Mouse (Mus musculus): ENCODE data around the gene Ptges3. TPM values are rescaled to one million over a fixed set of nuclear protein-coding genes. Genes with fewer than 3 reads are reported as not detected.

Ptges3 gene
- polyA plus RNA-seq, 1 experiment from 2014 or later = 594 TPM

DNA sequence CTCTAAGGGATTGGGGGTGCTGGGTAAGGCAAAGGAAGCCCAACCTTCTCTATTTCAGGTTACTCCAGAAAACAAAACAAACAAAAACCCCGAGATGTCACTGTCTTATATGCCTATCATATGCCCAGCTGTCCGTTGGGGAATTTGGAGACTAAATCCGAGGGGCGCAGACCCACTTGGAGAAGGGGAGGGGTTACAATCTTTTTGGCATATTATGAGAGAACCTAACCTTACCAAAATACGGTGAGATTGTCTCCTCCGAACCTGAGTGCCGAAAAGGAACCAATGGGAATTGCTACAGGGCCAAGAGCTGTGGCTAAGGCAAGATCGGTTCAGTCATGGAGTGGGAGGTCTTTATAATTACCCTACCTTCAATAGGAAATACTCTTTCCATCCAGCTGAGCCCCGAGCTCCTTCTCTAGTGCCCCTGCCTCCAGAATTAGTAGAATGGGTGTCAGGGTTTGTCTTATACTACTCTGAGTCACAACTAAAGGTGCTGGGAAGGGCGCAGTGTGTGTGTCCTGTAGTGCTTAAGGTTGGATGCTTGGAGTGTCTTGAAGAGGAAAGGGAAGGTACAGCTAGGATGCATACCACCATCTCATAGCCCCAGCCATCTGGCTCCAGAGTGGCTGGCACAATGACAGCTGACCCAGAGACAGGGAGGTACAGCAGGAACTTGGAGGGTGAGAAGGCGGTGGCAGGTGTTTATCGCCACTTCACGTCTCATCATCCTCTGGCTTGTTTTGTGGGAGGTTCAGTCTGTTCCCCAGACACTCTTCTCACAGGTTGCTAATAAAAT, 34.9 kb downstream of the Ptges3 start:
- ATAC-seq (ENCODE audit: insufficient number of reproducible peaks, insufficient read depth, low FRiP score, low TSS enrichment, low read depth) = no peak
- H3K4me2 ChIP-seq = peak overlapping the region; percentile 85
- H3K27me3 ChIP-seq = no peaks in the 10 kb centered on the region
- 29% methylated on average over 13 of the region's 13 CpGs for WGBS
- no peaks in the 10 kb centered on the region for H3K9me3 ChIP-seq
- H3K4me1 ChIP-seq (replicated peaks) = peaks cover 52% of the 10 kb centered on the region
- H3K27ac ChIP-seq = peak overlapping the region; percentile 92
- H3K36me3 ChIP-seq = peaks cover 18% of the 10 kb centered on the region
- H3K4me3 ChIP-seq (replicated peaks) = peak overlapping the region; percentile 85
- peak overlapping the region; percentile 82 for H3K9ac ChIP-seq (replicated peaks)

DNA sequence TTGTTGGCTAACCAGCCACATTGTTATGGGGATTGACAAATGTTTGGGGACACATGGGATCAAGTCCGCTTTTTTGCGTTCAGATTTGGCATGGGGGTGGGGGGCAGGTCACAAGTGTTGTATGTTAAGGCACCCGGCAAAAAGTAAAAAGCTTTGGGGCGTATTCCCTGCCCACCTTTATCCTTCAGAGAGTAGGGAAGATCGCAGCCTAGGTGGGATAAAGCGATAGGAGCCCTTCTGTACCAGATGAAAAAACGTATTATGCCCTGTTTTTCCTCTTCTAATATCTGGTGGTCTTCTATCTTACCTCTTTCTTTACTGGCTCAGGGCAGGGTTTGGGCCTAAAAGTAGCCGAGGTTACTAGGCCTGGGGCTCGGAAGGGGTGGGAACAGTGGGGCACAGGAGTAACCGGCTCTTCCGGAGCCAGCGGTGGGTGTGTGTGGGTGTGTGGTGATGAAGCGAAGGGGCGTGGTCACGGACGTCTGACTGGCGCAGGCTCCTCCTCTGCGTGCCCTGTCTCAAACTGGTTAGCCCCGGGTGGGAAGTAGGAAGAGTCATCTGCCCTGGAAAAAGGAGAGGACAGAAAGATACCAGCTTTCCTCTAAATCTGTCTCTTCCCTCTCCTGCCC, 35.7 kb downstream of the Ptges3 start:
- H3K9ac ChIP-seq (replicated peaks) = peak overlapping the region; percentile 27; the same call in 1 of the 2 replicates
- H3K4me3 ChIP-seq (replicated peaks) = peak overlapping the region; percentile 85
- H3K36me3 ChIP-seq = peaks cover 10% of the 10 kb centered on the region
- peak overlapping the region; percentile 45 for H3K27ac ChIP-seq
- WGBS = 14% methylated on average over 19 of the region's 19 CpGs
- peaks cover 52% of the 10 kb centered on the region for H3K4me1 ChIP-seq (replicated peaks)
- peak; percentile 34; the same call in 1 of the 2 replicates for ATAC-seq (ENCODE audit: insufficient number of reproducible peaks, insufficient read depth, low FRiP score, low TSS enrichment, low read depth)
- no peaks in the 10 kb centered on the region for H3K27me3 ChIP-seq
- H3K9me3 ChIP-seq = no peaks in the 10 kb centered on the region
- H3K4me2 ChIP-seq = peak overlapping the region; percentile 85

DNA sequence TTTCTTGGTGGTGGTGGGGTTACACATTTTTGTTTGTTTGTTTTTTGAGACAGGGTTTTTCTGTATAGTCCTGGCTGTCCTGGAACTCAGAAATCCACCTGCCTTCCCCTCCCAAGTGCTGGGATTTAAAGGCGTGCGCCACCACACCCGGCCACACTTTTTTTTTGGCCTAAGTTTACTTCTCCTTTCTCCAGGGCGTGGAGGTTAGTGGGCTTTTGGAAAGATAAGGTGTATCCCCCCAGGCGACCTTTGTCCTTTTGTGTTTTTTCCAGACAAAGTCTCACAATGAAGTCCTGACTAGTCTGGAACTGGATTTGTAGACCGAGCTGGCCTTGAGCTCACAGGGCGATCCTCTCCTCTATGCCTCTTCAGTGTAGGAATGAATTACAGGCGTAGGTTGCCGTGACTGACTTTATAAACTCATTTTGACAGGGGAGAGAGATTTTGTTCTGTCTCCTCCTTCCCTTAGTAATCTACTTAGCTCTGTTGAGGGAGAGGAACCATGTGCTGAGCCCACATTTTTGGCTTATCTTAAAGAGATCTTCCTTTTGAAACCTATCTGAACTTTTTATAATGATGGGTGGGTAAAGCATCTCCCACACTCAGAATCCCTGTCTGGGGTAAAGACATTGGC, 36.4 kb downstream of the Ptges3 start:
- Histone ChIP-seq H3K4me1 (replicated peaks) (peaks cover 52% of the 10 kb centered on the region), H3K4me3 (replicated peaks) (peak overlapping the region; percentile 85; the same call in 1 of the 2 replicates), H3K27ac (peak overlapping the region; percentile 45), H3K9me3 (no peaks in the 10 kb centered on the region), H3K36me3 (peaks cover 4% of the 10 kb centered on the region), H3K9ac (replicated peaks) (no peak overlapping the region), H3K4me2 (peak overlapping the region; percentile 85), H3K27me3 (no peaks in the 10 kb centered on the region)
- ATAC-seq (ENCODE audit: insufficient number of reproducible peaks, insufficient read depth, low FRiP score, low TSS enrichment, low read depth) = no peak
- 38% methylated on average over 9 of the region's 9 CpGs for WGBS

DNA sequence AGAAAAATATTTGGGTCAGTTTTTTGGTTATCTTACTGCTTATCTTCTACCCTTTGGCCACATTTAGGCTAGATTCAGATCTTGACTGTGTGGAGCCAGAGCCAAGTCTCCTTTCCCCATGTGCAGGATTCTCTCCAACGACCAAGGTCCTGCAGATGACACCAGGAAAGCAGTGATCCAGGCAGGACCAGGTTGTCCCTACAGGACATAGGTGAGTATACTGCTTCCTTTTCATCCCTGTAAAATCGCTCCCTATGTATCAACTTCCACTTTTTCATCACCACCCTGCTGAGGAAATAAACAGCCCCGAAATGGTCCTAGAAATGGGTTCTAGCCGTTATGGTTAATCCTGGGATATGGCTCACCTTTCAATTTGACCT, 37.5 kb downstream of the Ptges3 start:
- no peak overlapping the region for H3K27ac ChIP-seq
- 0 out of 2 replicates have a peak, but pooled peaks cover 4% of the 10 kb centered on the region for H3K36me3 ChIP-seq
- 17% methylated on average over 4 of the region's 4 CpGs for WGBS
- peaks cover 46% of the 10 kb centered on the region for H3K4me1 ChIP-seq (replicated peaks)
- H3K4me3 ChIP-seq (replicated peaks) = peak overlapping the region; percentile 100
- ATAC-seq (ENCODE audit: insufficient number of reproducible peaks, insufficient read depth, low FRiP score, low TSS enrichment, low read depth) = no peak
- H3K27me3 ChIP-seq = no peaks in the 10 kb centered on the region
- H3K9ac ChIP-seq (replicated peaks) = no peak overlapping the region
- no peaks in the 10 kb centered on the region for H3K9me3 ChIP-seq
- peak overlapping the region; percentile 85 for H3K4me2 ChIP-seq

DNA sequence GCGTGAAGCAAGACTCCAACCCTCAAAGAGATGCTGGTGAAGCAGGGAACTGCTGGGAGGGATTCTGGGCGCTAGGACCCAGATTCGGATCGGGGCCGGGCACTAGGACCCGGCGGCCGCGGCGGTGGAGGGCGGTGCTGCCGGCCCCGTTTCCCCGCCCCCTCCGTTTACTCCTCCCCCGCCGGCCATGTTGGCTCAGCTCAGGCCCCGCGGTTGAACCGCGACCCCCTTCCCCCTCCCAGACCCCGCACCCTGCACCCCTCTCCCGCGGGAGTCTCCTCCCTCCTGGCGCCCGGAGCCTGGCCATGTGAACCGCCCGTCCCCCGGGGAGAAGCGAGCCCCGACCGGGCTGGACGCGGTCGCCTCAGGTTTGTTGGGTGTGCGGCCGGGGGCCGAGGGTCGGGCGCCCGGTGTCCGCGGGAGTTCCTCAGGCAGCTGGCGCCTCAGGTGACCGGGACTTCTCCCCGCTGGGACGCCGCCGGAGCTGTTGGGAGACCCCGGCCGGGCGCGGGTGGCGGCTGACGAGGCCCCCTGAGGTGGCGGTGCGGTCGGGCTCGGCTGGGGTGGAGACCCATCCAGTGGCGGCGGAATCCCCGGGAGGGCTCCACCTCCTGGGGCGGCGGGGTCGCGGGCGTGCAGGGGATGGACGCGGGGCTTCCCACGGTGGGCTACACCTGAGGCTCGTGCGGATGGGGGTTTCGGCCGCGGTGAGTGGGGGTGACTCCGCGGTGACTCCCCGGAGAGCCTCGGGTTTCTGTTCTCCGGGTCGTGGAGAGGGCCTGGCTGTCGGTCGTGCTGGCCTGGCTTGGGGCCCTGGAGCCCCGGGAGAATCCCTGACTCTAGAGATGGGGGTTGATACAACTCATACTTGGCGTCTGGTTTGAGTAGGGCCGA, 38.2 kb downstream of the Ptges3 start:
- peak overlapping the region; percentile 93 for H3K9ac ChIP-seq (replicated peaks)
- H3K9me3 ChIP-seq = no peaks in the 10 kb centered on the region
- no peaks in the 10 kb centered on the region for H3K27me3 ChIP-seq
- H3K4me2 ChIP-seq = peak overlapping the region; percentile 85
- peak overlapping the region; percentile 82 for H3K27ac ChIP-seq
- WGBS = under 1% methylated on average over 73 of the region's 86 CpGs
- peak overlapping the region; percentile 100 for H3K4me3 ChIP-seq (replicated peaks)
- H3K4me1 ChIP-seq (replicated peaks) = peaks cover 40% of the 10 kb centered on the region
- ATAC-seq (ENCODE audit: insufficient number of reproducible peaks, insufficient read depth, low FRiP score, low TSS enrichment, low read depth) = peak; percentile 73
- H3K36me3 ChIP-seq = 0 out of 2 replicates have a peak, but pooled peaks cover 4% of the 10 kb centered on the region

DNA sequence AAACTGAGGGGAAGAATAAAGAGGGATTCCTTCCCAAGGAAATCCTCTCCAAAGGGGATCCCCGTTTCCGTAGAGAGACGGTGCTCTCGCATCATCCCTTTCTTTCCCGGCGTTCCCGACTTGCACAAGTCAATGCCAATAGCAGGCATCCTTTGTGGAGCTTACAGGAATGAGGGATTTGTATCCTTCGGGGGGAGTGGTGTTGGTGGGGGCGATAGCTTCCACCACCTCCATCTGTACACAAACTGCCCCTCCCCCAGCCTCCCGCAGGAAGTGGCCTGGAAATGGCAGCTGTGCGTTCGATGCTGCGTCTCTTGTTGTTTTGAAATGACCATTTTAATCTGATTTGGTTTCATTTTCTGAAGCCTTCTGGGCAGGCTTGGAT, 38.8 kb downstream of the Ptges3 start:
- ATAC-seq (ENCODE audit: insufficient number of reproducible peaks, insufficient read depth, low FRiP score, low TSS enrichment, low read depth) = no peak
- 0 out of 2 replicates have a peak, but pooled peaks cover 4% of the 10 kb centered on the region for H3K36me3 ChIP-seq
- peak overlapping the region; percentile 82 for H3K27ac ChIP-seq
- no peaks in the 10 kb centered on the region for H3K27me3 ChIP-seq
- peak overlapping the region; percentile 85 for H3K4me2 ChIP-seq
- 0% methylated on average over 13 of the region's 13 CpGs for WGBS
- peak overlapping the region; percentile 93 for H3K9ac ChIP-seq (replicated peaks)
- no peaks in the 10 kb centered on the region for H3K9me3 ChIP-seq
- peak overlapping the region; percentile 100 for H3K4me3 ChIP-seq (replicated peaks)
- peaks cover 35% of the 10 kb centered on the region for H3K4me1 ChIP-seq (replicated peaks)

DNA sequence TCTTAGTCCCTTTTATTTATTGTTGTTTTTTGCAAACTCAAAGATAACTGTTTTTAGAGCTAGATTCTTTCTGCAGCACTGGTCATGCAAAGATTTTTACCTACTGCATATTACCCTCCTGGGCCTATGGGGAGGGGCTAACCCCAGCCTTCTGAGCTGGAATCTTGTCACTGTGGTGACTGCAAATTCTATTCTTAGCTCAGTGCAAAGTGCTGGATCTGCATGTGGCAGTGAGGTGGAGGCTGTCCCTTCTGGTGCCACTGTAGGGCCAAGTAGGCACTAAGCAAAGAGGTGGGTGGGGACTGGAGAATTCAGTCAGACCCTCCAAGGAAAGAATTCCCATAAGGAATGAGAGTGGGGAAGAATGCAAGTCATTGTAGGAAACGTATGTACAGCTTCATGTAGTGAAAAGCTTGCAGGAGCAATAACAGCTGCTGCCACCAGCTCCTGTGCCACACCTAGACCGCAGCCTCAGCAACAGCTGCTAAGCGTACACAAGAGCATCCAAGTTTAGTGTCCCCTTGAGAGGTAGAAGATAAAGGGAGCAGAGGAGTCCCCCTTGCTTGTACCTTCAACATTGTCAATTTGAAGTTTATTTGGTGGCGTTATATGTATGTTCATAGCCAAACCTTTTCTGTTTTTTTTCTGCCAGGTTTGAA, 51.5 kb downstream of the Ptges3 start:
- Histone ChIP-seq H3K4me1 (replicated peaks) (no peaks in the 10 kb centered on the region), H3K36me3 (peaks cover 68% of the 10 kb centered on the region), H3K4me3 (replicated peaks) (no peak overlapping the region), H3K4me2 (no peak overlapping the region), H3K27me3 (no peaks in the 10 kb centered on the region), H3K27ac (no peak overlapping the region), H3K9me3 (no peaks in the 10 kb centered on the region), H3K9ac (replicated peaks) (no peak overlapping the region)
- WGBS = 90% methylated on average over 4 of the region's 4 CpGs
- ATAC-seq (ENCODE audit: insufficient number of reproducible peaks, insufficient read depth, low FRiP score, low TSS enrichment, low read depth) = no peak

DNA sequence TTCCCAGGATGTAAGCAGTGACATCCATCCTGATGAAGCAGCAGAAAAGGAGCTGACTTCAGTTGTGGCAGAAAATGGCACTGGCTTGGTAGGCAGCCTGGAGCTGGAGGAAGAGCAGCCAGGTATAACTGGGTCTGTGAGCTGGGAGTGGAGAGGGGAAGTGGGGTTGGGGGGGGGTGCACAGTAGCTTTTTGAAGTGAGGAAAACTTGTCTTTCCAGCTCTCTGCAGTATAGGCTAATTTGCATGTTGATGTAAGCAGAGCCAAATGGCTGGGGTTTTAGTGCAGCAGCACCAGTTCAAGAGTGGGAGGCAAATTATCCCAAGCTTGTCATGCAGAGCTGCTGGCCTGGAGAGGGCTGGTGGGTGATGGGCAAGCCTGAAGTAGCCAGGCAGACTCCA, 52.5 kb downstream of the Ptges3 start:
- no peak for ATAC-seq (ENCODE audit: insufficient number of reproducible peaks, insufficient read depth, low FRiP score, low TSS enrichment, low read depth)
- H3K4me2 ChIP-seq = no peak overlapping the region
- H3K4me1 ChIP-seq (replicated peaks) = no peaks in the 10 kb centered on the region
- H3K9me3 ChIP-seq = no peaks in the 10 kb centered on the region
- no peak overlapping the region for H3K4me3 ChIP-seq (replicated peaks)
- peaks cover 78% of the 10 kb centered on the region for H3K36me3 ChIP-seq
- no peak overlapping the region for H3K27ac ChIP-seq
- H3K9ac ChIP-seq (replicated peaks) = no peak overlapping the region
- H3K27me3 ChIP-seq = no peaks in the 10 kb centered on the region

DNA sequence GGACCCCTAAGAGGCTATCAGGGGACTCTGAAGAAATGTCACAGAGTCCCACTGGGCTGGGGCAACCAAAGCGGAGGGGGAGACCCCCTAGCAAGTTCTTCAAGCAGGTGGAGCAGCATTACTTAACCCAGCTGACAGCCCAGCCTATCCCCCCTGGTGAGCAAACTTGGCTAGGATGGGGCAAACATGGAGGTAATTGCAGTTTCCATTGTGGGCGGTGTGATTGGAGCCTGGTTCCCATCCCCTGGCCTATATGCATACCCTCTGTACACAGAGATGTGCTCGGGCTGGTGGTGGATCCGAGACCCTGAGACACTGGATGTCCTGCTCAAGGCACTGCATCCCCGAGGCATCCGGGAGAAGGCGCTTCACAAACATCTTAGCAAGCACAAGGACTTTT, 65.1 kb downstream of the Ptges3 start:
- H3K9me3 ChIP-seq = no peaks in the 10 kb centered on the region
- H3K36me3 ChIP-seq = peaks cover 96% of the 10 kb centered on the region
- H3K4me3 ChIP-seq (replicated peaks) = no peak overlapping the region
- no peak overlapping the region for H3K9ac ChIP-seq (replicated peaks)
- no peaks in the 10 kb centered on the region for H3K4me1 ChIP-seq (replicated peaks)
- no peak overlapping the region for H3K27ac ChIP-seq
- H3K4me2 ChIP-seq = no peak overlapping the region
- ATAC-seq (ENCODE audit: insufficient number of reproducible peaks, insufficient read depth, low FRiP score, low TSS enrichment, low read depth) = no peak
- WGBS = 92% methylated on average over 7 of the region's 7 CpGs
- no peaks in the 10 kb centered on the region for H3K27me3 ChIP-seq

DNA sequence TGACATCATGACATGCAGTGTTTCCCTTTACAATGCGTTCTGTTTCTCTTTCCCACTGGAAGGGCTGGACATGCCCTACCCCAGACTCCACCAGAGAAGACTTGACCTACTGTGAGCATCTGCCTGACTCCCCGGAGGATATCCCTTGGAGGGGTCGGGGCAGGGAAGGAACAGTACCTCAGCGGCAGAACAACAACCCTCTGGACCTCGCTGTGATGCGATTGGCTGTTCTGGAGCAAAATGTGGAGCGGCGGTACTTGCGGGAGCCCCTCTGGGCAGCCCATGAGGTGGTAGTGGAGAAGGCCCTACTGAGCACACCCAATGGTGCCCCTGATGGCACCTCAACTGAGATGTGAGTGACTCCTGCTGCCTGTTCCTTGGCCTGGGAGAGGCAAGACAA, 66.1 kb downstream of the Ptges3 start:
- ATAC-seq (ENCODE audit: insufficient number of reproducible peaks, insufficient read depth, low FRiP score, low TSS enrichment, low read depth) = no peak
- H3K9me3 ChIP-seq = no peaks in the 10 kb centered on the region
- H3K9ac ChIP-seq (replicated peaks) = no peak overlapping the region
- H3K4me2 ChIP-seq = no peak overlapping the region
- no peaks in the 10 kb centered on the region for H3K4me1 ChIP-seq (replicated peaks)
- no peak overlapping the region for H3K27ac ChIP-seq
- H3K36me3 ChIP-seq = peaks cover 94% of the 10 kb centered on the region
- H3K4me3 ChIP-seq (replicated peaks) = no peak overlapping the region
- WGBS = 91% methylated on average over 9 of the region's 9 CpGs
- no peaks in the 10 kb centered on the region for H3K27me3 ChIP-seq
